In genomic region chr3:53266116-53266515, GRCm38 (mm10) we compare ENCODE assay signal across 20 mouse cellular contexts.
"Had no signal": no experiment of that assay in that cellular context is flagged by ENCODE, and none has a peak within 500 bp of the region (broad histone marks: within the 10 kb centered on the region; RNA-seq: fewer than 3 reads in every experiment).

No protein-coding gene starts in this region.

- H3K4me2 ChIP-seq: limb, embryonic 12.5 days; limb, embryonic 15.5 days; liver, embryonic 11.5 days; lung, embryonic 14.5 days; midbrain, embryonic 12.5 days; midbrain, embryonic 15.5 days; neural tube, embryonic 12.5 days; neural tube, embryonic 15.5 days; stomach, embryonic 15.5 days had no signal

- ATAC-seq: liver, postnatal 0 days; lung, postnatal 0 days; midbrain, embryonic 15.5 days had no signal

- H3K9me3 ChIP-seq: limb, embryonic 15.5 days; midbrain, embryonic 12.5 days; midbrain, embryonic 15.5 days; neural tube, embryonic 12.5 days; neural tube, embryonic 15.5 days; stomach, embryonic 15.5 days had no signal

- H3K4me1 ChIP-seq: limb, embryonic 15.5 days; midbrain, embryonic 15.5 days; neural tube, embryonic 12.5 days; neural tube, embryonic 15.5 days; stomach, embryonic 15.5 days had no signal

- H3K4me3 ChIP-seq: layer of hippocampus, adult 2 months; limb, embryonic 12.5 days; limb, embryonic 15.5 days; midbrain, embryonic 12.5 days; midbrain, embryonic 15.5 days; neural tube, embryonic 12.5 days; neural tube, embryonic 15.5 days; stomach, embryonic 15.5 days had no signal

- H3K36me3 ChIP-seq: limb, embryonic 12.5 days; midbrain, embryonic 12.5 days; midbrain, embryonic 15.5 days; neural tube, embryonic 12.5 days; neural tube, embryonic 15.5 days; stomach, embryonic 15.5 days had no signal

- DNase-seq: kidney, postnatal 25 days; layer of hippocampus, adult 9-11 months; liver, postnatal 0 days; lung, embryonic 14.5 days; right cerebral cortex, postnatal 25 days; spleen, adult 18-20 months; thymus, postnatal 25 days had no signal

- H3K27ac ChIP-seq: kidney, postnatal 0 days; layer of hippocampus, adult 2 months; limb, embryonic 12.5 days; limb, embryonic 15.5 days; liver, embryonic 14.5 days; macrophage; midbrain, embryonic 12.5 days; midbrain, embryonic 15.5 days; neural tube, embryonic 12.5 days; neural tube, embryonic 15.5 days; stomach, embryonic 15.5 days had no signal

- H3K9ac ChIP-seq: limb, embryonic 12.5 days; limb, embryonic 15.5 days; liver, embryonic 14.5 days; liver, postnatal 0 days; lung, embryonic 14.5 days; midbrain, embryonic 12.5 days; midbrain, embryonic 15.5 days; neural tube, embryonic 12.5 days; neural tube, embryonic 15.5 days; stomach, embryonic 15.5 days had no signal

- H3K27me3 ChIP-seq: limb, embryonic 12.5 days; limb, embryonic 15.5 days; midbrain, embryonic 12.5 days; midbrain, embryonic 15.5 days; neural tube, embryonic 12.5 days; neural tube, embryonic 15.5 days; stomach, embryonic 15.5 days had no signal
